Mouse (Mus musculus) left cerebral cortex, adult 9 months (tissue): Measurements from ENCODE around the gene Adamtsl4.
"Not testable (repeated sequence)": the region's sequence is repeated elsewhere in the genome, so short reads cannot be mapped to it uniquely, and the experiment has no call there.

Source experiments
- DNase-seq, 2 experiments: peaks; one replicate each; pipeline ENCODE4 v3.0.0; 2022; ENCODE audit warnings: low spot score in 2 of 2

Gene Adamtsl4

GRCm38 (mm10) chr3:95660788-95661478, 26.8 kb downstream of the Adamtsl4 start:
- no peak for DNase-seq

DNA sequence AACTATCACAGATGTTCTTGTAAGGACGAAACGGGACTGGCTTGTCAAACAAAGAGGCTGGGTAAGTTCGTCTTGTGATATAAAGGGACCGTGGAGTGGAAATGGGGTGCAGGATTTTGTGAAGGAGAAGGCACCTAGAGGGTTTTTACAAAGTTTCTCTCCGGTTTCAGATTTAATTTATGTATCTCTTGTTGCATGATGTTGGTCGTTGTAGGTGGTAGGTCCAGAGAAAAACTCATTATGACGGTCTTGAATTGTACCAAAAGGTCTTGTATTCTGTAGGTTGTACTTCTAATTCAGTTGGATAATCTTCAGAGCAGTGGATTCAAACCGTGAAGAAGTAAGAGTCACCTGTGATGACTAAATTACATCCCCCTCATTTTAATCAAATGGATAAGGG, 27.8 kb downstream of the Adamtsl4 start:
- DNase-seq, result no peak

- DNase-seq, result peak in 1 of 2 experiments; percentile 64
These were observed 28.6 kb downstream of the Adamtsl4 start for GRCm38 (mm10) chr3:95658868-95659712.

DNA sequence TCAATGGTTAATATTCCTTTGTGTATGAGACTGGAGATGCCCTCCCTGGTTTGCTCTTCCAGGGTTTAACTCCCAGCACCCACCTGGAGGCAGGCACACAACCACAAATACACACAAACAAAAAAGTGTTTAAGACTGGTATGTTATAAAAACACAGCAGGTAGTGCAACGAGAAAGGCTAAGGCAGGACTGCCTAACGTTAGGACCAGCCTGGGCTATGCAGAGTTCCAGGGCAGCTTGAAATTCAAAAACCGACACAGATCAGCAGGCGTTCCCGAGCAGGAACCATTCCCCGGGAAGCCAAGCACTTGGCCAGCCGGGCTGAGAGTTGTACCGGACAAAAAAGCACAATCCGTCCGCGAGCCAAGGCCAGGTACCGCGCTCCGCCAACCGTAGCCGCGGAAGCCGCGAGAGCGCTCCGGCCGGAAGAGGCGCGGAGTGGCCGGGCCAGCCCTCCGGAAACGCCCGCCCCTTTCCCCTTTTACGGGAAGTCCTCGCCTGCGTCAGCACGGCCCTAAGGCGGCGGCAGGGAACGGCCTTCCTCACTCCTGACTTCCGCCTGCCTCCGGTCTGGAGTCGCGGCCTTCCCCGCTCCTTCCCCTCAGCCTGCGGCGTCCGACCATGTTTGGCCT, 29.4 kb downstream of the Adamtsl4 start, which contains the start of gene Mcl1:
Mcl1 (plus strand) TSS at position 553 of the 632 bp plus-strand sequence.
- peak; percentile 77 to 91 for DNase-seq

DNA sequence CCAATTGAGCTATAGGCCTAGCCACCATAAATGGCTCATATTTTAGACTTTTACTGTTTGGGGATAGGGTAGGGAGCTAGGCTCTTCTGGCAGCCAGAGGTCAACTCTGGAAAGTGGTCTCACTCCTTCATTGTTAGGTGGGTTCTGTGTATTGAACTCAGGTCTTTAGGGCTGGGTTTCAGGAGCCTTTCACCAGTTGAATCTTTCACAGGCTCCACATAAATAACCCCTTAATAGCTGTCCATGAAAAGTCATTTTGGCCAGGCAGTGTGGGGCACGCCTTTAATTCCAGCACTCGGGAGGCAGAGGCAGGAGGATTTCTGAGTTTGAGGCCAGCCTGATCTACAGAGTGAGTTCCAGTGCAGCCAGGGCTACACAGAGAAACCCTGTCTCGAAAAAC, 30.0 kb downstream of the Adamtsl4 start:
- no peak for DNase-seq

- no peak for DNase-seq
These were observed 30.6 kb downstream of the Adamtsl4 start for GRCm38 (mm10) chr3:95657108-95657507.

DNA sequence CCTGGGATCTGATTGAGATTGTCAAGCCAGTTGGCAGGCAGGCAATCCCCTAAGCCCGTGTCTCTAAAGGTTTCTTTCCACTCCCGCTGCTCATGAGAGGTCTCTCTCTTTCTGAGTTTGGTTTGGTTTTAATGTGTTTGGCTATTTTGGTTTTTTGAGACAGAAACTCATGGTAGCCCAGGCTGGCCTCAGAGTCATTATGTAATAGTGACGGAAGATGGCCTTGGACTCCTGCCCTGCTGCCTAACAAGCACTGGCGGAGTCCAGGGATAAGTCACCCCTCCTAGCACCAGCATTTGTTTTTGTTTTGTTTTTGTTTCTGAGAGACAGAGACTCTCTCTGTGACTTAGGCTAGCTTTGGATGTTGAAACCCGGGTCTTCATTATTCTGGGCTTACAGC, 32.3 kb downstream of the Adamtsl4 start:
- no peak for DNase-seq

DNA sequence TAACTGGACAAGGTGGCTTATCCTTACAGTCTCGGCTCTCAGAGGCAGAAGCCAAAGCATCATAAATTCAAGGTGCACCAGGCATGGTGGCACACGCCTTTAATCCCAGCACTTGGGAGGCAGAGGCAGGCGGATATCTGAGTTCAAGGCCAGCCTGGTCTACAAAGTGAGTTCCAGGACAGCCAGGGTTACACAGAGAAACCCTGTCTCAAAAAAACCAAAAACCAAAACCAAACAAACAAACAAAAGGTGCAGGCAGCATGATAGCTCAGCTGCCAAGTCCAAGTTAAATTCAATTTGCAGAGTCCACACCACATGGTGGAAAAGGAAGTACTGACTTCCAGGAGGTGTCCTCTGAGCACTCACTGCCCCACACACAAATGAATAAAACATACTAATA, 33.3 kb downstream of the Adamtsl4 start:
- not testable (repeated sequence) for DNase-seq

GRCm38 (mm10) chr3:95653473-95654034, 34.2 kb downstream of the Adamtsl4 start:
- DNase-seq, result no peak

- no peak for DNase-seq
These were observed 34.8 kb downstream of the Adamtsl4 start for GRCm38 (mm10) chr3:95652871-95653270.

- DNase-seq, result no peak
These were observed 35.4 kb downstream of the Adamtsl4 start for GRCm38 (mm10) chr3:95652204-95652811.

DNA sequence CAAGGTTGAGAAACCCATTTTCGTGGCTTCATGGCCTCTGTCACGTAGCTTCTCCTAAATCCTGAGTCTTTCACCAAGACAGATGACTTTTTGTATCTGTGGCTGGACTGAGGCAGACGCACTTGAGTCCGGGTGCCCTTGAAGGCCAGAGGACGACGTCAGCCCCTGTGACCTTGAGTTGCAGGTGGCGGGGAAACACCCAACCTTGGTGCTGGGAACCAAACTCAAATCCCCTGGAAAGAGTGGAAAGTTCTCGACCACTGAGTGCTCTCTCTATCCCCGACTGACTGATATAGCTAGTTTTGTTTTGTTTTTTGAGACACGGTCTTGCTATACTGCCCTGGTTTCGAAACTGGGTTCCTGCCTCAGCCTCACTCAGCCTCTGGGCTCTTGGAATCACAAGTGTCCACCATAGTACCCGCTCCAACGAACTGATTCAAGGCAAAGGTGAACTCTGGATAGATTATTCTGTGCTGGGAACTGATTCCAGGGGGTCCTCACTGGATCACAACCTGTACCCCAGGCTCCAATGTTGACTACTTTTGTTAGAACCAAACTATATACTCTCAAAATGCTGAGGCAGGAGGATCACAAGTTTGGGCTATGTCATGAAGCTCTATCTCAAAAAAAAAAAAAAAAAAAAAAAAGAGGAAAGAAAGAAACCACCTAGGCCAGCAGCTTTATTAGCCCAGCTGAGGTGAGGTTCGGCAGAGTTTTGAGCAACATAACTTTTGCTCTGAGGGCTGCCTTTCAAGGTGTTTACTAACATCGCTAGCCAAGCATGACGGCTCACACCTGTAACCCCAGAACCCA, 36.1 kb downstream of the Adamtsl4 start:
- DNase-seq, result no peak

GRCm38 (mm10) chr3:95651033-95651373, 36.7 kb downstream of the Adamtsl4 start:
- DNase-seq, result no peak

GRCm38 (mm10) chr3:95650276-95651032, 37.3 kb downstream of the Adamtsl4 start:
- DNase-seq, result no peak

GRCm38 (mm10) chr3:95648016-95648415, 39.7 kb downstream of the Adamtsl4 start:
- no peak for DNase-seq

DNA sequence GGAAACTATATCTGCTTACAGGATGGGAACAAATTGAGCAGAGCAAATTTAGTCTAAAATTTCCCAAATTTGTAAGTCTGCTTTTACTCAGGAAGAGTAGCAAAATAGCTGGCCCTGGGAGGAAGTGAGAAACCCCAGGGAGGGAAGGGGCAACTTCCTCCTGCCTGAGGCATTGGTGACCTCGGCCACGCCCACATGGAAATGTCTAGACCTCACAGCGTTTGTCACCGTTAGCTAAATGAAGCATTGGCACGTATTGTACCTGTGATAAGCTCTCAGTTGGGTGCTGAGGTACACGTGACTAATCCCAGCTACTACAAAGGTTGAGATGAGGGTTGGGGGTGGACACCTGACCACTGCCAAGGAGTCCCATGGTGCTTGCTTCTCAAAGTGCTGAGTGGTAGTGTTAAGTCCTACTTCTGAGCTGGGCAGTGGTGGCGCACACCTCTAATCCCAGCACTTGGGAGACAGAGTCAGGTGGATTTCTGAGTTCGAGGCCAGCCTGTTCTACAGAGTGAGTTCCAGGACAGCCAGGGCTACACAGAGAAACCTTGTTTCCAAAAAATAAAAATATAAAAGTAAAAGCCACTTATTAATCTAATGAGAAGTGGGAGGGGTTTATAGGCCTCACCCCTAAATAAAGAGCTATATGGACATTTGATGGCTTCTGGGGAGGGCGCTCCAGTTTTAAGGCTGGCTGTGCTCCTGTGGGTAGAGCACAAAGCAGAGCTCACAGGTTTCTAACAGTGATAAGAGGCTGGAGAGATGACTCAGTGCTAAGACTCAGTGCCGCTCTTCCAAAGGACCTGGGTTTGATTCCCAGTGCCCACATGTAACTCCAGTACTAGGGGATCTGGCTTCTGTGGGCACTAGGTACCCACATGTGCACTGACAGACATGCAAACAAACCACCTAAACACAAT, 42.1 kb downstream of the Adamtsl4 start:
- no peak for DNase-seq

- no peak for DNase-seq
These were observed 44.6 kb downstream of the Adamtsl4 start for GRCm38 (mm10) chr3:95643097-95643496.

GRCm38 (mm10) chr3:95639694-95640093, 48.0 kb downstream of the Adamtsl4 start:
- DNase-seq, result no peak

GRCm38 (mm10) chr3:95636072-95636471, 51.6 kb downstream of the Adamtsl4 start:
- no peak for DNase-seq
